Mouse (Mus musculus) urinary bladder, postnatal 36 days (tissue): ENCODE data around the gene H2-T23.
A peak's percentile ranks its signal among the peaks of the same experiment; 100 is the strongest.
"Not testable (repeated sequence)": the region's sequence is repeated elsewhere in the genome, so short reads cannot be mapped to it uniquely, and the experiment has no call there.

Experiments used
- DNase-seq, 2 experiments: peaks; one replicate each; pipeline ENCODE4 v3.0.0; 2022; ENCODE audit warnings: low spot score in 2 of 2, mixed read lengths in 1 of 2

H2-T23 gene

DNA sequence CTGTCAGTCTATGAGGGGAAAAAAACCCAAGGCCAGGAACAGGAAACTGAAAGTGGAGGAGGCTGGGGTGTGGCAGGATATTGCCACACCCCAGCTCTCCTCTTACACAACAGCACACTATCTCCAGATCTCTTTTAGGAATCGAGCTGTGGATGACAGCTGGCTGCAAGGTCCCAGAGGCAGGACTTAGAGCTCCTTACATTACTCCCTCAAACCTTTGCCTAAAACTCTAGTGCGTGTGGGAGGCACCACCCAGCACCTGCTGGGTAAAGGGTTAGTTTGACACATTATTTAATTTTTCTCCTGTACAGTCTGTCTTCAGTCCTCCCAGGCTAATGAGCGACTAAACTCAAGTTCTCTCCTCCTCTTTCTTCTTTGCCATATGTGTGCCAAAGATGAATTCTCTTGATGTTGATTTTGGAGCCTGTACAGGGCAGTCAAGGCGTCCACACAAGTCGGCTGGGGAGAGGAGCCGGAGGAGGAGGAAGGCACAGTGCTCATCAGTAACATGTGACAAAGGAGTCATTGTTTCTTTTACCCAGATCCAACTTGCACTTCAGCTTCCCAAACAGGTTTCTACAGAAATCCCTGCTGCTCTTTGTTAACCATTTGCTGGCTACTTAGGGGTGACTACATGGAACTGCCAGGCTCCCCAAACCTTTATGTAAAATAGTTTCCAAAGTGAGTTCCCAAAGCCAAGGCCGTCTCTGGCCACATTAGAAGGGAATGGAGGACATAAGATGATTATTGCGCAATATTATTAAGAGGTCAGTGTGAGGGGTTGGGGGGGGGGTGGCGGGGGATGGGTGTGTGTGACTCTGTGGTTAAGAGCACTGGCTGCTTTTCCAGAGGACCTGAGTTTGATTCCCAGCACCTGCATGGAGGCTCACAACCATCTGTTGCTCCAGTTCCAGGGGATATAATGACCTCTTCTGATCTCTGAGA lies 8.7 kb downstream of the H2-T23 start:
- DNase-seq: peak; percentile 42 to 58

DNA sequence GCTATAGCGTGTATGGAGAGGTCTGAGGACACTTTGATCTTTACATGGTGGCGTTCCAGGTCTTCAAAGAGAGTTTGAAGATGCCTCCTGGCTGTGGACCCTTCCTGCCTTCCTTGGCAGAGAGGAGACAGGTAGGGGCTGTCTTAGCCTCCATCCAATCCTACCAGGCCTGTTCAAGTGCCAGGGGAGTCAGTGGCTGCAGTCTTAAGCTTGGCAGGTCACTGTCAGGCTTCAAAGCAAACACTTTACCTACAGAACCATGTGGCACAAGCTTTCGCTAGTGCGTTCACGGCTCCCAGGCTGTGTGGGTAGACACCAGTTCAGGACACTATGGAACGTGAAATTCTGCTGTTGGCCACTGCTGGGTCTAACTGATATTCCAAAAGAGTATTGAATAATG lies 9.7 kb downstream of the H2-T23 start:
- no peak for DNase-seq

DNA sequence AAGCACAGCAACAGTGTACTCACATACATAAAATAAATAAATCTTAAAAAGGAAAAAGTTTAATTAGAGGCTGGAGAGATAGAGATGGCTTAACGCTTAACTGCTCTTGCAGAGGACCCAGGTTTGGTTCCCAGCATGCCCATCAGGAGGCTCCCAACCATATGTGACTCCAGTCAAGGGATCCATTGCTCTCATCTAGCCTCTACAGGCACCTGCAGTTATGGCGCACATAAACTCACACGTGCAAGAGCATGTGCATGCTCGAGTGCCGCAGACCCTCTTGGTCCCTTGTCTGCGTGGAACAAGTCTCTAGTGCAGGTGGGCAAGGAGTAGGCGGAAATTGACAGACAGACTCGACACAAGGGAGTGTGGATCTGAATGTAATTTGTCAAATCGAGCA lies 10.6 kb downstream of the H2-T23 start:
- no peak for DNase-seq

DNA sequence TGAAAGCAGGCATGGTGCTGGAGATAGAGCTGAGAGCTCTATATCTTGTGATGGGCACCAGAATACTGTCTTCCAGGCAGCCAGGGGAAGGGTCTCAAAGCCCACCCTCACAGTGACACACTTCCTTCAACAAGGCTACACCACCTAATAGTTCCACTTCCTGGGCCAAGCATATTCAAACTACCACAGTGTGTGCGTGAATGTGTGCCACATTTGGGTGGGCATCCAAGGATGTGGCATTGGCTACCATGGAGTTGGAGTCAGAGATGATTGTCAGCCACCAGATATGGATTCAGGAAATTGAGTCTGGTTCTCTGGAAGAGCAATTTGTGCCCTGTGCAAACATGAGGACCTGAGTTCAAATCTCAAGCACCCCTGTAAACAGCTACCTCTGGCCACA lies 11.3 kb downstream of the H2-T23 start:
- no peak for DNase-seq

DNA sequence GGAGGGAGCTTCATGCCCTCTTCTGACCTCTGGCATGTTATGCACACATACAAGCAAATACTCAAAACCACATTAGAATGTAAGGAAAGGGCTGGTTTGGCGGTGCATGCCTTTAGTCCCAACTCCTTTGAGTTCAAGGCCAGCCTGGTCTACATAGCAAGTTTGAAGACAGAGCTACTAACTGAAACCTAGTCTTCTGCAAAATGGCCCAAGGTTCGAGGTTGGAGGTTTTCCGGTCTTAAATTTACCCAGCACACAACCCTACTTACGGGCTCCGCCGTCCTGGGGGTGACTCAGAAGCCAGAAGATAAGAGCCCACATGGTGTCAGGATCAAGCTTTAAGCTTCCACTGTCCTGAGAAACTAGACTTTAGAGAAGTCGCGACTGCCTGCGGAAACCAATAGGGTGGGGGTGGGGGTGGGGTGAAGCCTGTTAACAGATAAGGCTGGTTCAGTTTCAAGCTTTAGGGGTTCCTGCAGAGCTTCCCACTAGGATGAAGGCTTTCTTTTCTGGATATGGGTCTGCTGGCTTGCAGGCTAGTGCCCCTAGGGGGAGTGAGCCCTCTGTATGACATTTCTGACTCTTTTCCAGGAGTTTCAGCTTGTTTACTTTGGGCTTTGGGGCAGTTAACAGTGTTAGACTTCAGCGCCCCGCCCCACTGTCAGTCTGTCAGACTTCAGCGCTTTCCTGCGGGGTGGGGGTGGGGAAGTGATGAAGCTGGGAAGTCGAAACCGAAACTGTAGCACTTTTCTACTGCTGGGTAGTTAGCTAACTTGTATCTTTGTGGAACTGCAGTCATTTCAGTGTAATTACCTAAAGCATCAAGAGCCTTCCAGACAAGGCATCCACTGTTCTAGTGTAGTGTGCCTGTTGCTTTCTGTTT lies 12.2 kb downstream of the H2-T23 start, which contains the start of gene H2-T24:
H2-T24 (minus strand) TSS at position 370 of the 883 bp plus-strand sequence.
- DNase-seq: peak; percentile 66 to 70

DNA sequence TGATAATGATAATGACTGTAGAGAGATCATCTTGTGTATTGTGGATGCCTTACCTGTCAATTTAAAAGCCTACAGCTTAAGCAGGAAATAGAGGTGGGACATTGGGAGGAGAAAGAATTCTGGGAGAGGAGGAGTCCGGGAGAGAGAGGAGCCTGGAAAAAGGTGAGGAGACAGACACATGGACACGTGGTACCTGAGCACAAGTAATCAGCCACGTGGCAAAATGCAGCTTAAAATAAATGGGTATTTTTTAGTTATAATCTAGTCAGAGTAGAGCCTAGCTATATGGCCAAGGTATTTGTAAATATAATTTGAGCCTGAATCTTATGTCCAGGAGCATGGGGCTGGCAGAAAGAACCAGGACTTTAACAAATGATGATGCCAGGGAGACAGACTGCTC lies 13.1 kb downstream of the H2-T23 start:
- DNase-seq: no peak

DNA sequence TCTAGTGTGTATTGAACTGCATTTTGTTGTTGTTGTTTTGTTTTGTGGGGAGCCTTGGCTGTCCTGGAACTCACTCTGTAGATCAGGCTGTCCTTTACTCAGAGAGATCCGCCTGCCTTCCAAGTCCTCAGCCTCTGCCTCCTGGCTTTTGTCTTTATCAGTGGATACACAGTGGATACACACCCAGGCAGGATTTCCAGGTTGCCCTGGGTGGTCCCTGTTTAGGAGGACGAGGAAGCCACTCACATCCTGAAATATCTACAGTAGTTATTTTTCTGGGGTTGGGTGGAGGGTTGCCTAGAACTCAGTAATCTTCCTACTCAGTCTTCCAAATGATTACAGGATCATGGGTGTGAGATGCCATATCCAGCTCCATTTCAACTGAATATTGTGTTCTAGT lies 13.7 kb downstream of the H2-T23 start:
- no peak for DNase-seq

DNA sequence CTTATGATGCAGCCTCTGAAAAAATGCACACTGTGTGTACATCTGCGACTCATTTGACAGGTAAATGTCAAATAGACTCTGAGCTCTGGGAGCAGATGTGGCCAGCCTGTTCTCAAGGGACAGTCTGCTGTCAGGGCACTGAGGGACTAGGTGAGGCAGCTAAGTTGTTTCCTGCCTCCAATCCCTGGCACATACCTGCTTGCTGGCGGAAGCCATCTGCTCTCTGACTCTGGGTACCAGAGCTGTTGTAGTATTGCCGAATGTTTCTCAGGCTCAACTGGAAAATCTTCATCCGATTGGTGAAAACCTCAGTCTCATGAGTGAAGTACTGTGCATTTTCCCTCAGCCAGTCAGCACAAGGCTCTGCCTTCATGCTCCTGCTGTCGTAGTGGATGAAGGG lies 15.6 kb downstream of the H2-T23 start:
- no peak for DNase-seq

DNA sequence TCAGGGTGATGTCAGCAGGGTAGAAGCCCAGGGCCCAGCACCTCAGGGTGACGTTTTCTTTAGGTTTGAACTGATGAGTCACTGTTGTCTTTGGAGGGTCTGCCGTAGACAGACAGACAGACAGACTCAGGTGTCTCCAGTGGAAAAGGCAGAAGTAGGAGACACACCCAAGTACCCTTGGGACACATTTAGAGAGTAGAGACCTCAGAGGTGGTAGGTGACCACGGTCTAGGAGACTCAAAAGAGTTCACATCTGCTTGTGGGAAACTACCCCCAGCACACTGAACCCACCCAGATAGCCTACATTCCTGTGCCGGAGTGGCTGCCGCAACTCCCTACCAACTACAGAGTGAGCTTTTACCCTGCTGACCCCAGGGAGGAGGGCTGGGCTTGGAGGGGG lies 17.7 kb downstream of the H2-T23 start:
- DNase-seq: no peak

DNA sequence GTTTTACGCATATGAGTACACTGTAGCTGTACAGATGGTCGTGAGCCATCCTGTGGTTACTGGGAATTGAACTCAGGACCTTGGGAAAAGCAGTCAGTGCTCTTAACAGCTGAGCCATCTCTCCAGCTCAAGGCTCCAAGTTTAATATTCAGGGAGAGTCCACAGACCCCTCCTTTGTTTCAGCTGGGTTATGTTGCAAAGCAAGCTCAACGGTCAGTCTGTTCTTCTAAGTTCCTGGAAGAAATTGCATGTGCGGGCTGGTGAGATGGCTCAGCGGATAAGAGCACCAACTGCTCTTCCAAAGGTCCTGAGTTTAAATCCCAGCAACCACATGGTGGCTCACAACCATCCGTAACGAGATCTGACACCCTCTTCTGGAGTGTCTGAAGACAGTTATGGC lies 28.2 kb downstream of the H2-T23 start:
- DNase-seq: not testable (repeated sequence)

DNA sequence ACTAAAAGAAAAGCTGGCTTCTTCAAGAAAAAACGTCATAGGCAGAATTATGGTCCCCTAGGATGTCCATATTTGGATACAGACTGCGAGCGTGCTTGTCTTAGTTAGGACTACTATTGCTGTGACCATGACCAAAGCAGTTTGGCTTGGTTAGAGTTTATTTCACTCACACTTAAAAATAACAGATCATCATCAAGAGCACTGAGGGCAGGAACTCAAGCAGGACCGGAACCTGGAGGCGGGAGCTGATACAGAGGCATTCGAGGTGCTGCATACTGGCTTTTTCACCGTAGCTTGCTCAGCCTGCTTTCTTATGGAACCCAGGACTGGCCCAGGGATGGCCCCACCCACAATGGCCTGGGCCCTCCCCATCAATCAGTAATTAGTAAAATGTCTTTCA lies 29.3 kb downstream of the H2-T23 start:
- DNase-seq: no peak

DNA sequence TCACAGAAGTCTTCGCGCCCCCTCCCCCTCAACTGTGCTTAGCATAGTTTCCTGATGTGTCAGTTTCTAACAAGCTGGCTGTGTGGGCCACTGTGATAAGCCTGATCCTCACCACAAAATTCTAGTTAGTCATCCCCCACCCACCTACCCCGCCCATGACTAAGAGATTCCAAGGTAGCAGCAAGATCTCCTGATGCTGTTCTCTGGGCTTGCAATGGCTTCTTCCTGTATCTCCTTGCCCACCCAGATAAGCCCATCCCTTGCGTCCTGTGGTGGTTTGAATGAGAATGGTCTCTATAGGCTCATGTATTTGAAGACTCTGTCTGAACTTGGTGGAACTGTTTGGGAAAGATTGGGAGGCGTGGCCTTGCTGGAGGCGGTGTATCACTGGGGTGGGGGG lies 30.7 kb downstream of the H2-T23 start:
- DNase-seq: no peak

DNA sequence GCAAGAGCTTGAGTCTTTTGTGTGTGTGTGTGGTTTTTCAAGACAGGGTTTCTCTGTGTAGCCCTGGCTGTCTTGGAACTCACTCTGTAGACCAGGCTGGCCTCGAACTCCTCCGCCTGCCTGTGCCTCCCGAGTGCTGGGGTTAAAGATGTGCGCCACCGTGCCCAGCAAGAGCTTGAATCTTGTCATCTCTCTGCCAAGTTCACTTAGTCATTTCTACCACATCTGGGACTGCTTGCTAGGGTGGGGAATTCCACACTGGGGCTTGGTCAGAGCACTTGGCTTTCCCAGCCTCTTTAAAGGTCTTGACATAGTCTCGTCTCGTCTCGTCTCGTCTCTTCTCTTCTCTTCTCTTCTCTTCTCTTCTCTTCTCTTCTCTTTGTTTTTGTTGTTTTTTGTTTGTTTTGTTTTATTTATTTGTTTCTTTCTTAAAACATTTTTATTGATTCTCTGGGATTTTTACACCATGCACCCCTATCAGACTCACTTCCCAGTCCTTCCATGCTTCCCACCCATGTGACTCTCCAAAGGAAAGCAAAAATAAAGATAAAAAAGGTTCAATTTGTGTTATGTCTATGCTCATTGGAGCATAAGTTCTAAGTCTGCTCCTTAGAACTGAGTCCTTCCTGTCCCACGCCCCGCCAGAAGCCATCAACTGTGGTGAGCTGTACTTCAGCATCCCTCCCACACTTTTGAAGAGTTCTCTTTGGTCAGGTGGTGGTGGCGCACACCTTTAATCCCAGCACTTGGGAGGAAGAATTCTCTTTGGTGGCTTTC lies 31.3 kb downstream of the H2-T23 start:
- no peak for DNase-seq

DNA sequence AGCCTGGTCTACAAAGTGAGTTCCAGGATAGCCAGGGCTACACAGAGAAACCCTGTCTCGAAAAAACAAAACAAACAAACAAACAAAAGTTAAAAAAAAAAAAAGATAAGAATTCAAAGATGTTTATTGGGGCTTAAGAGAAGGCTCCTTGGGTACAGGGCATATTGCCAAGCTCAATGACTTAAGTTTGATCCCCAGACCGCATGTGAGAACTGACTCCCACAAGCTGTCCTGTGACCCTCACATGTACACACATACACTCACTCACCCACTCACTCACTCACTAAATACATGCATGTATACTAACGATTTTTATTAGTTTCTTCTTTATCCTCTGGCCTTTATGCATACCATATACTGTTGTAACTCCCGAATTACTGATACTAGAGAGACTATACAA lies 32.3 kb downstream of the H2-T23 start:
- no peak for DNase-seq

DNA sequence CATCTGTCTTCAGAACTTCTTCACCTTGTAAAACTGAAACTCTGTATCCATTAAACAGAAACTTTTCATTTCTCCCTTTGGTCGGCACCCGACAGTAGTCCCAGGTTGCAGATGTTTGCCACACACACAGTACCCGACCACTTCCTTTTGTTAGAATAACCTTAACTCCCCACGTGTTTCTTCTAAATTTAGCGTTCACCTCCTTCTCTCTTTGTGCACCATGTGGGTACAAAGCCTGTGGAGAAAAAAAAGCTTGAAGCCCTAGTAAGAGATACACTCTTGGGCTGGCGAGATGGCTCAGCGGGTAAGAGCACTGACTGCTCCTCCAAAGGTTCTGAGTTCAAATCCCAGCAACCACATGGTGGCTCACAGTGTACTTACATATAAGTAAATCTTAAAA lies 33.3 kb downstream of the H2-T23 start:
- DNase-seq: no peak

DNA sequence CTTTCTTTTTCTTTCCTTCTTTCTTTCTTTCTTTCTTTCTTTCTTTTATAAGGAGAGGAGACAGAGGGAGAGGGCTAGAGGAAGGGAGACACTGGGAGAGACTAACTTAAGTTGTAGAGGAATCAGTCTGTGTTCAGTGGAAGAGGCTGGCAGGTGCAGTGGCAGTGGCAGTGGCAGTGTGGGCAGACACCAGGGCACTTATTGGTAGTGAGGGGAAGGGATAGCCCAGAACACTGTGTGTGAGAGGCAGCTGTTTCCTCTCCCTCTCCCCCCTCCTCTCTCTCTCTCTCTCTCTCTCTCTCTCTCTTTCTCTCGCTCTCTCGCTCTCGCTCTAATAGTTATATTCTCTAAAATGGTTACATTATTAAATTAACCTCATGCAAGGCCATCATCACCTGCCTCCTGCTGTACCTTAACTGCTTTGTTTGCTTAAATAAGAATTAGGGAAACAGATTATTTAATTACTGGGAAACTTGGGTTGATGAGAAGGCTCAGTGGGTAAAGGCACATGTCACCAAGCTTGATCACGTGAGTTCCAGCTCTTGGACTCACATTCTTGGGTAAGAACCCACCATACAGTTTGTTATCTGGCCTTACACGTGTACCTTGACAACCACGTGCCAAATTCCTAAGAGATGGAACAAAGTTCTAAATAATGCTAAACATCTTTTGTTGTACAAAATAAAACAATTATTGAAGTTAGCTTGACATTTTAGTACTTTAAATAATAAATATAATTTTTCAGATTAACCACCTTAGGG lies 33.9 kb downstream of the H2-T23 start:
- DNase-seq: no peak

DNA sequence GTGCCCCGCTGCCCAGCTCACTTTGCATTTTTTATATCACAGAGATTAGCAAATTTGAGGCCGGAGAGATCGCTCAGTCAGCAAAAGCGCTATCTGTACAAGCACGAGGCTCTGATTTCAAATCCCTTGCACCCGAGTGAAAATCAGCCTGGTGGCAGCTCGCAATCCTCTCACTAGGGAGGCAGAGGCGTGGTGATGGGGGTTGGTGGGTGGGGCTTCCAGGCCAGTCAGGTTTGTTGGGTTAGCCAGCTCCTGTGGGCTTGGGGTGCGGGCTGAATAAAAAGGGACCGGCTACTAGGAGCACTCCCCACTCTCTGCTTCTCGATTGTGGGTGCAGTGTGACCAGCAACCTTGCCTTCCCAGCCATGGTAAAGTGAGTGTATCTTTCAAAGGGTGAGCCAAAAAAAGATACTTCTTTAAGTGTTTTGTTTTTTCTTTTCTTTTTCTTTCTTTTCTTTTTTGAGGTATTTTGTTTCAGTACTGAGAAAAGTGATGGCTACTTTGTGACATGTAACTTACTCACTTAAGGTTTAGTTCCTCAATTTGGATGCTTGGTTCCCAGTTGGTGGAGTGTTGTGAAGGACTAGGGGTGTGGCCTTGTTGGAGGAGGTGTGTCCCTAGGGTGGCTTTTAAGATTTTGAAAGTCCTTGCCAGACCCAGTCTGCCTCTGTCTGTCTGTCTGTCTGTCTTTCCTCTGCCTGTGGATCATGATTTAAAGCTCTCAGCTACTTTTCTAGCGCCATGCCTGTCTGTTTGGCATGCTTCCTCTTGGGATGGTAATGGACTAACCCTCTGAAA lies 34.7 kb downstream of the H2-T23 start:
- peak; percentile 27 to 32 for DNase-seq

DNA sequence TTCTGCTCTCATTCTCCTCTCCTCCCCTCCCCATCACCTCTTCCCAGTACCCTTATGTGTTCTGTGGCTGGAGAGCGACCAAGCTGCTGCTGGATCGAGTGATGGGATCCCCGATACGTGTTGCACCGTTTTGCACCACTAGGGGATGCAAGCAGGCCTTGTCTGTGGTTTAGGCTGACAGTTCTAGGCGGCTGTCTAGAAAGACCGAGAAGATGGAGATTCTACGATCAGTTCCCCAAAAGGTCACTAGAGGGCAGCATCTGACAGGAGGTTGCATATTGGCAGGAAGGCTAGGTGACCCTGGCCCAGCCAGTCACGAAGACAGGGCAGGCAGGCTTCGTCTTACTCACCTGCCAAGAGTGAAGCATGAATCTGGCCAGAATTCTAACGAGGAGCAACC lies 35.7 kb downstream of the H2-T23 start:
- peak; percentile 96 for DNase-seq

DNA sequence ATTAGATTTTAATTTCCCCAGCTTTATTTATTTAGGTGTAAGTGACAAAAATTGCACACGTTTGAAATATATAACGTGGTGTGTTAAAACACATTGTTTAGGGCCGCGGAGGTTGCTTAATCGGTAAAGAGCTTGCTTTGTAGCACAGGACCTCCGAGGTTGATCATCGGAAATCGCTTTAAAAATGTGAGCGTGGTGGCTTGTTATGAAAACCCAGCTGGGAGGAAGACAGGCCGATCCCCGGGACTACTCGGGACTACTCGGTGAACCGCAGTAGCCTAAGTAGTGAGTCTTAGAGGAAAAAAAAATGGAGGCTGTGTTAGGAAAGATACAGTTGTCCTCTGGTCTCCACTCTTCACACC lies 37.8 kb downstream of the H2-T23 start:
- DNase-seq: no peak

DNA sequence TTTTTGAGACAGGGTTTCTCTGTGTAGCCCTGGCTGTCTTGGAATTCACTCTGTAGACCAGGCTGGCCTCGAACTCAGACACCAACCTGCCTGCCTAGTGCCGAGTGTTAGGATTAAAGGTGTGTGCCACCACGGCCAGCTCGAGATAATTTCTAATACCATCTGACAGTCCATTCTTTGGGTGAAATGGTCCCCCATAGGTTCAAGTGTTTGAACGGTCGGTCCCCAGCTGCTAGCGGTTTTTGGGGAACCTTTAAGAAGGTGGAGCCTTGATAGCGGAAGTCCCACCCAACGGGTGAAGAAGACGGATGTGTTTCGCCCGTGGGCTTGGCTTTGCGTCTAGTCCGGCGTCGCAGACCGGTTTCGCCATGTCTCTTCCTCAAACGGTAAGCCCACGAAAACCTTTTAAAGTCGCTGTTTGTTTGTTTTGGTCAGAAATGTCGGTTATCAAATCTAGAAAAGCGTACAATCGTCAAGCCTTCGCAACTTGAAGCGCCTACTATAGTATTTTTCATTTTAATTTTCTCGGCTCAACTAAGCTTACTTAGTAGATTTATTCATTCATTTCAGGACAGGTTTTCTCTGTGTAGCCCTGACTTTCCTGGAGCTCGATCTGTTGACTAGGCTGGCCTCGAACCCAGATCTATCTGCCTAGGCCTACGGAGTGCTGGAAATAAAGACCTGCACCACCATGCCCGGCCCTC lies 38.3 kb downstream of the H2-T23 start:
- DNase-seq: peak; percentile 76 to 85
